ENCODE assay signal across 21 mouse cellular contexts in genomic region chr6:141313112-141313511, GRCm38 (mm10).
A peak's percentile ranks its signal among the peaks of the same experiment; 100 is the strongest.
DNase-seq lines count a peak whose midpoint lies in the region; ATAC-seq and TF ChIP-seq lines count a peak whose summit lies in the region.
"Had no signal": no experiment of that assay in that cellular context is flagged by ENCODE, and none has a peak within 500 bp of the region (broad histone marks: within the 10 kb centered on the region; RNA-seq: fewer than 3 reads in every experiment).

No protein-coding gene starts in this region.

- H3K9ac ChIP-seq in heart, postnatal 0 days (replicated peaks; ENCODE audit: low read depth, low read length) = no peak overlapping the region
- no peak overlapping the region for H3K9ac ChIP-seq in heart, embryonic 11.5 days (ENCODE audit: low read depth, low read length)
- H3K9ac ChIP-seq: embryonic facial prominence, embryonic 13.5 days; forebrain, embryonic 13.5 days; forebrain, postnatal 0 days; heart, embryonic 12.5 days; hindbrain, embryonic 12.5 days had no signal

- DNase-seq in heart, postnatal 0 days (ENCODE audit: low spot score) = no peak
- no peak for DNase-seq in layer of hippocampus, adult 2 months (ENCODE audit: low spot score in 2 of 2)
- no peak for DNase-seq in layer of hippocampus, postnatal 36 days
- DNase-seq in ES-CJ7 (ENCODE audit: low read depth, low spot score) = peak; percentile 36
- no peak for DNase-seq in brain, embryonic 14.5 days (ENCODE audit: low read depth)
- no peak for DNase-seq in ovary, postnatal 36 days (ENCODE audit: low spot score)
- no peak for DNase-seq in T-cell, adult 2 months (ENCODE audit: low spot score)
- DNase-seq: adrenal gland, adult 8-10 months; cerebellum, adult 11-12 months; cerebellum, adult 9-10 months; cerebellum, postnatal 25 days; forebrain, postnatal 0 days; gastrocnemius, postnatal 36 days; heart, postnatal 36 days; kidney, adult 2 months had no signal

- H3K4me2 ChIP-seq in heart, postnatal 0 days (ENCODE audit: low read depth, low read length) = no peak overlapping the region
- H3K4me2 ChIP-seq in heart, embryonic 11.5 days = no peak overlapping the region
- H3K4me2 ChIP-seq: embryonic facial prominence, embryonic 13.5 days; forebrain, embryonic 13.5 days; heart, embryonic 12.5 days; hindbrain, embryonic 12.5 days had no signal

- H3K27me3 ChIP-seq in heart, postnatal 0 days (ENCODE audit: control insufficient read depth, insufficient read depth, low read length) = no peaks in the 10 kb centered on the region
- H3K27me3 ChIP-seq in heart, embryonic 11.5 days (ENCODE audit: control insufficient read depth, insufficient read depth, low read length) = no peaks in the 10 kb centered on the region
- H3K27me3 ChIP-seq: embryonic facial prominence, embryonic 13.5 days; forebrain, embryonic 13.5 days; heart, embryonic 12.5 days; hindbrain, embryonic 12.5 days had no signal

- 0 out of 2 replicates have a peak, but pooled peaks have one; percentile 7 for TF ChIP-seq CTCF in heart, postnatal 0 days (IDR thresholded peaks at IDR 0.05; ENCODE audit: low read depth)
- TF ChIP-seq CTCF in layer of hippocampus, adult 2 months (conservative IDR thresholded peaks at IDR 0.05) = peak; percentile 49
- TF ChIP-seq CTCF in brain, embryonic 14.5 days (IDR thresholded peaks at IDR 0.05; ENCODE audit: borderline replicate concordance, extremely low read depth, insufficient read depth, insufficient read length) = peak; percentile 5; the same call in 1 of the 2 replicates

- 93% methylated on average over 4 of the region's 4 CpGs for WGBS in heart, postnatal 0 days
- 84% methylated on average over 4 of the region's 4 CpGs for WGBS in heart, embryonic 11.5 days (ENCODE audit: insufficient replicate concordance)

- no peaks in the 10 kb centered on the region for H3K9me3 ChIP-seq in heart, postnatal 0 days (replicated peaks; ENCODE audit: control insufficient read depth, low read length)
- H3K9me3 ChIP-seq in heart, embryonic 11.5 days (replicated peaks; ENCODE audit: control insufficient read depth, low read length) = no peaks in the 10 kb centered on the region
- H3K9me3 ChIP-seq: embryonic facial prominence, embryonic 13.5 days; forebrain, embryonic 13.5 days; hindbrain, embryonic 12.5 days had no signal

- no peak overlapping the region for H3K27ac ChIP-seq in heart, postnatal 0 days (ENCODE audit: low read depth)
- H3K27ac ChIP-seq in heart, embryonic 11.5 days (ENCODE audit: low read depth, low read length) = no peak overlapping the region
- no peak overlapping the region for H3K27ac ChIP-seq in layer of hippocampus, adult 2 months
- H3K27ac ChIP-seq: embryonic facial prominence, embryonic 13.5 days; forebrain, embryonic 13.5 days; hindbrain, embryonic 12.5 days had no signal

- H3K36me3 ChIP-seq in heart, postnatal 0 days (replicated peaks; ENCODE audit: control insufficient read depth, insufficient read depth, low read length) = no peaks in the 10 kb centered on the region
- no peaks in the 10 kb centered on the region for H3K36me3 ChIP-seq in heart, embryonic 11.5 days (ENCODE audit: control insufficient read depth, insufficient read depth, low read length)
- H3K36me3 ChIP-seq: hindbrain, embryonic 12.5 days had no signal

- peaks cover 12% of the 10 kb centered on the region for H3K4me1 ChIP-seq in heart, postnatal 0 days (ENCODE audit: control insufficient read depth, insufficient read depth)
- H3K4me1 ChIP-seq in heart, embryonic 11.5 days (ENCODE audit: control insufficient read depth, insufficient read depth, low read length) = no peaks in the 10 kb centered on the region
- H3K4me1 ChIP-seq: forebrain, embryonic 13.5 days; hindbrain, embryonic 12.5 days had no signal

- ATAC-seq in heart, postnatal 0 days (ENCODE audit: insufficient read depth, low read depth) = no peak
- ATAC-seq in heart, embryonic 11.5 days (replicated peaks; ENCODE audit: insufficient number of reproducible peaks, low FRiP score, low TSS enrichment) = no peak
- ATAC-seq: forebrain, embryonic 13.5 days; forebrain, postnatal 0 days; hindbrain, embryonic 16.5 days had no signal

- no peak overlapping the region for H3K4me3 ChIP-seq in heart, postnatal 0 days (ENCODE audit: low read depth, low read length)
- no peak overlapping the region for H3K4me3 ChIP-seq in heart, embryonic 11.5 days (ENCODE audit: low read depth, low read length)
- no peak overlapping the region for H3K4me3 ChIP-seq in layer of hippocampus, adult 2 months
- H3K4me3 ChIP-seq: embryonic facial prominence, embryonic 13.5 days; forebrain, embryonic 13.5 days; heart, embryonic 12.5 days; hindbrain, embryonic 12.5 days had no signal

- no peak for TF ChIP-seq EP300 in heart, postnatal 0 days (IDR thresholded peaks at IDR 0.05; ENCODE audit: low read depth)

- no peak for TF ChIP-seq POLR2A in brain, embryonic 14.5 days (IDR thresholded peaks at IDR 0.05; ENCODE audit: borderline replicate concordance, extremely low read depth, insufficient read depth, insufficient read length, poor library complexity, severe bottlenecking)
